Mouse (Mus musculus): ENCODE measurements around the gene Rhbg. TPM values are rescaled to one million over a fixed set of nuclear protein-coding genes. Genes with fewer than 3 reads are reported as not detected.

Rhbg gene
- polyA plus RNA-seq, 1 experiment from 2014 or later = 0.34 TPM

DNA sequence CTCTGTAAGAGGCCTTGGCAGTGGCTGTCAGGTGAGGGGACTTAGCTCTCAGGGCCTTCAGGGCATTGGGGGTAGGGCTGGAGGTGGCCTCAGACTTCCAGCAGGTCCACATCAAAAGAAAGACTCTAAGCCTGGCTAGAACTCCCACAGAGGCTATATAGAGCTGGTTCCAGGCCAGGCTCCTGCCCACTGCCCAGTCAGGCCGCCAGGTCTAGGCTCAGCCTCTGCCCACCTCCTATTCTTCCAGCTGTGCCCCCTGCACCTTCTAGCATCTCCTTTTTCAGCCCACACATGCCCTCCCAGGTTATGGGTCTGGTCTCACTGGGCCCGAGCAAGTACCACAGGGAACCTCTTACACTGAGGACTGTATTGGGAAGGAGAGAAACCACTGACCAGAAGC lies 29.6 kb downstream of the Rhbg start:
- Histone ChIP-seq H3K27me3 (peaks cover 54% of the 10 kb centered on the region), H3K4me2 (no peak overlapping the region), H3K27ac (no peak overlapping the region), H3K9me3 (no peaks in the 10 kb centered on the region), H3K36me3 (no peaks in the 10 kb centered on the region), H3K4me3 (no peak overlapping the region), H3K9ac (no peak overlapping the region), H3K4me1 (no peaks in the 10 kb centered on the region)
- ATAC-seq (ENCODE audit: borderline replicate concordance, extremely low read depth, low FRiP score, low TSS enrichment) = no peak
- 66% methylated on average over 2 of the region's 2 CpGs for whole genome bisulfite sequencing

- Histone ChIP-seq H3K9me3 (no peaks in the 10 kb centered on the region), H3K27ac (no peak overlapping the region), H3K36me3 (no peaks in the 10 kb centered on the region), H3K4me2 (no peak overlapping the region), H3K9ac (no peak overlapping the region), H3K4me3 (no peak overlapping the region), H3K27me3 (peaks cover 65% of the 10 kb centered on the region), H3K4me1 (no peaks in the 10 kb centered on the region)
- ATAC-seq (ENCODE audit: borderline replicate concordance, extremely low read depth, low FRiP score, low TSS enrichment) = no peak
- WGBS = 73% methylated on average over 6 of the region's 6 CpGs
These were observed 32.1 kb downstream of the Rhbg start for GRCm38 (mm10) chr3:88222446-88222845.

- peaks cover 72% of the 10 kb centered on the region for H3K27me3 ChIP-seq
- WGBS = 48% methylated on average over 12 of the region's 12 CpGs
- no peak for ATAC-seq (ENCODE audit: borderline replicate concordance, extremely low read depth, low FRiP score, low TSS enrichment)
These were observed 32.8 kb downstream of the Rhbg start for GRCm38 (mm10) chr3:88221519-88222390.

GRCm38 (mm10) chr3:88220842-88221241 lies 33.7 kb downstream of the Rhbg start:
- peaks cover 81% of the 10 kb centered on the region for H3K27me3 ChIP-seq
- no peaks in the 10 kb centered on the region for H3K9me3 ChIP-seq
- 0% methylated on average over 6 of the region's 6 CpGs for WGBS
- H3K4me2 ChIP-seq = no peak overlapping the region
- H3K9ac ChIP-seq = no peak overlapping the region
- no peak overlapping the region for H3K4me3 ChIP-seq
- peaks cover 2% of the 10 kb centered on the region; the same call in 1 of the 2 replicates for H3K4me1 ChIP-seq
- no peaks in the 10 kb centered on the region for H3K36me3 ChIP-seq
- H3K27ac ChIP-seq = no peak overlapping the region
- peak; percentile 46; the same call in 1 of the 2 replicates for ATAC-seq (ENCODE audit: borderline replicate concordance, extremely low read depth, low FRiP score, low TSS enrichment)

More at GRCm38 (mm10) chr3:88221519-88222390, 32.8 kb downstream of the Rhbg start:
- Histone ChIP-seq H3K4me2 (no peak overlapping the region), H3K4me1 (no peaks in the 10 kb centered on the region), H3K27ac (no peak overlapping the region), H3K4me3 (no peak overlapping the region), H3K9me3 (no peaks in the 10 kb centered on the region), H3K36me3 (no peaks in the 10 kb centered on the region), H3K9ac (no peak overlapping the region)

- Histone ChIP-seq H3K27me3 (peaks cover 90% of the 10 kb centered on the region), H3K4me2 (no peak overlapping the region), H3K9me3 (no peaks in the 10 kb centered on the region), H3K4me3 (no peak overlapping the region), H3K36me3 (no peaks in the 10 kb centered on the region), H3K9ac (no peak overlapping the region), H3K27ac (no peak overlapping the region), H3K4me1 (peaks cover 11% of the 10 kb centered on the region)
- no peak for ATAC-seq (ENCODE audit: borderline replicate concordance, extremely low read depth, low FRiP score, low TSS enrichment)
- WGBS = 27% methylated on average over 9 of the region's 9 CpGs
These were observed 34.6 kb downstream of the Rhbg start for GRCm38 (mm10) chr3:88219940-88220339.

DNA sequence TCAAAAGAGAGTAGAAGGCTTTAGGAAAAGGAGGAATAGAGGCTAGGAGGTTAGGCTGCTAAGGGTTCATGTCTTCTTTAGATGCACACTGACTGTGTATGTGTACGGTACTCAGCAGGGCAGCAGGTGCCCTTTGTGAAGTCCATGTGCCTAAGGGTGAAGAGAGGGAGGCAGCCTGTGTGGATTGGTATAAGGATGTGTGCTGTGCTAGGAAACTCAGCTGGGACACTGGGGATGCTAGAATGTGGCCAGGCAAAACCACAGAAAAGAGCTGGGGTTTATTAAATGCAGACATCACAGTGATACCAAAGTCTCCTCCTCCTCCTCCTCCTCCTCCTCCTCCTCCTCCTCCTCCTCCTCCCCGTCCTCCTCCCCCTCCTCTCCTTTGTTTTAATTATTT lies 36.8 kb downstream of the Rhbg start:
- H3K4me2 ChIP-seq = no peak overlapping the region
- no peak for ATAC-seq (ENCODE audit: borderline replicate concordance, extremely low read depth, low FRiP score, low TSS enrichment)
- no peaks in the 10 kb centered on the region for H3K36me3 ChIP-seq
- no peak overlapping the region for H3K9ac ChIP-seq
- H3K27me3 ChIP-seq = peaks cover 99% of the 10 kb centered on the region
- H3K9me3 ChIP-seq = no peaks in the 10 kb centered on the region
- peaks cover 12% of the 10 kb centered on the region for H3K4me1 ChIP-seq
- 58% methylated on average over 1 of the region's 2 CpGs for WGBS
- H3K4me3 ChIP-seq = no peak overlapping the region
- no peak overlapping the region for H3K27ac ChIP-seq

DNA sequence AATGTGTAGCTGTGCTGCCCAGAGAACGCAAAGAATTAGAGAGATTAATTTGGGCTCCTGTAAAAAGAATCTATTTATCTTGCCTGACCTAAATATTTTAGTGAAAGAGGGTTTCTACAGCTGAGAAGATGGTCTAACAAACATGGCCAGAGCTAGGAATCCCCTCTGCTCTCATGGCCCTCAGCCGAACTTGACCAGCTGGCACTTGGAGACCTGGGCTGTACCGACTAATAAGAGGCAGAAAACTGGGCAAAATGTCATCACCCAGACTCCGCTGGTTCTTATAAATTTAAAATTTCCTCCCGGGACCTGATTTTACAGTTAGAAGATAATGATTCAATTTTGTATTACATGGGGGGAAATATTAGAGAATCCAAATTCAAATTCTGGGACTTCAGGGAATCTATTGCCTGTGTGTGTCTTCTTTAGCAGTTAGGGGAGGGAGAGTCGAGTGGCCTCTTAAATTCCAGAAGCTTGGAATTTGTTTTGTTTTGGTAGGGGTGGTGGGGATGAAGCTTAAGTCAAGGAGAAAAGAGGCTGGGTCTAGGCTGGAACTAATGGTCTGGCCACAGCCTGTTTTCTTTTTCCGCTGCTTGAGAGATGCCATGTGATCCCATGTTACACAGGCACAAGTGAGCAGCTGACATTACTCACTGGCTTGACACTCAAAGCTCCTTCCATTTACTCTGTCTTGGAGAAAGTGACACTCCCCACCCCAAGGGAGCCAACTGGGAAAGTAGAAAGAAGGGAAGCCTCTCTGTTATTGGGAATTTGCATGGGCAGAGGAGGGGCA lies 37.8 kb downstream of the Rhbg start:
- no peak overlapping the region for H3K27ac ChIP-seq
- 0 out of 2 replicates have a peak overlapping the region, but pooled peaks have one; percentile 32 for H3K4me3 ChIP-seq
- no peak for ATAC-seq (ENCODE audit: borderline replicate concordance, extremely low read depth, low FRiP score, low TSS enrichment)
- peaks cover 12% of the 10 kb centered on the region for H3K4me1 ChIP-seq
- H3K27me3 ChIP-seq = peaks cover 98% of the 10 kb centered on the region
- 9% methylated on average over 7 of the region's 7 CpGs for WGBS
- H3K9me3 ChIP-seq = no peaks in the 10 kb centered on the region
- H3K36me3 ChIP-seq = no peaks in the 10 kb centered on the region
- H3K9ac ChIP-seq = no peak overlapping the region
- H3K4me2 ChIP-seq = no peak overlapping the region

DNA sequence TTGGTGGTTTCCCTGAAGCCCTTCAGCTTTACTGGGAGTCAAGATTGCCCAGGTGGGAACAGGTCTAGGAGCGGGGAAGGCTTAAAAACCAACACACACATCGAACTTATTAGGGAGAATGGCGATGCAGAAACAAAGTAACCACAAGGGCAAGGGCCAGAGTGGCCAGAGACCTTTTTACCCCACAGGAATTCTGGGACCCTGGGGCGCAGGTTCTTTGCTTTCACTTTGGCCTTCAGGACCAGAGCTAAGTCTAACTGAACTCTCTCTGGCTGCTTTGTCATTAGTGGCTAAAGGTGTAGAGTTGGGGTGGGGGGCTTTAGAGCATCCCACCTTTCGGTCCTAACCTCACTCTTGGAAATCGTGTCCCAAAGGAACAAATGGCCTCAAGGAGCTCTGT lies 38.4 kb downstream of the Rhbg start:
- Histone ChIP-seq H3K4me3 (peak overlapping the region; percentile 32; the same call in 1 of the 2 replicates), H3K9ac (no peak overlapping the region), H3K36me3 (no peaks in the 10 kb centered on the region), H3K4me1 (peaks cover 12% of the 10 kb centered on the region), H3K4me2 (peak overlapping the region; percentile 48; the same call in 1 of the 2 replicates), H3K9me3 (no peaks in the 10 kb centered on the region), H3K27me3 (peaks cover 98% of the 10 kb centered on the region), H3K27ac (no peak overlapping the region)
- ATAC-seq (ENCODE audit: borderline replicate concordance, extremely low read depth, low FRiP score, low TSS enrichment) = no peak
- WGBS = 5% methylated on average over 6 of the region's 6 CpGs

- no peaks in the 10 kb centered on the region for H3K36me3 ChIP-seq
- H3K9me3 ChIP-seq = no peaks in the 10 kb centered on the region
- no peak overlapping the region for H3K9ac ChIP-seq
- H3K27ac ChIP-seq = no peak overlapping the region
- H3K27me3 ChIP-seq = peaks cover 98% of the 10 kb centered on the region
- H3K4me3 ChIP-seq = peak overlapping the region; percentile 32
- ATAC-seq (ENCODE audit: borderline replicate concordance, extremely low read depth, low FRiP score, low TSS enrichment) = no peak; the same call in 1 of the 2 replicates
- H3K4me1 ChIP-seq = peaks cover 12% of the 10 kb centered on the region
- WGBS = 1% methylated on average over 23 of the region's 23 CpGs
- H3K4me2 ChIP-seq = peak overlapping the region; percentile 48
These were observed 38.9 kb downstream of the Rhbg start for GRCm38 (mm10) chr3:88215553-88216004.

DNA sequence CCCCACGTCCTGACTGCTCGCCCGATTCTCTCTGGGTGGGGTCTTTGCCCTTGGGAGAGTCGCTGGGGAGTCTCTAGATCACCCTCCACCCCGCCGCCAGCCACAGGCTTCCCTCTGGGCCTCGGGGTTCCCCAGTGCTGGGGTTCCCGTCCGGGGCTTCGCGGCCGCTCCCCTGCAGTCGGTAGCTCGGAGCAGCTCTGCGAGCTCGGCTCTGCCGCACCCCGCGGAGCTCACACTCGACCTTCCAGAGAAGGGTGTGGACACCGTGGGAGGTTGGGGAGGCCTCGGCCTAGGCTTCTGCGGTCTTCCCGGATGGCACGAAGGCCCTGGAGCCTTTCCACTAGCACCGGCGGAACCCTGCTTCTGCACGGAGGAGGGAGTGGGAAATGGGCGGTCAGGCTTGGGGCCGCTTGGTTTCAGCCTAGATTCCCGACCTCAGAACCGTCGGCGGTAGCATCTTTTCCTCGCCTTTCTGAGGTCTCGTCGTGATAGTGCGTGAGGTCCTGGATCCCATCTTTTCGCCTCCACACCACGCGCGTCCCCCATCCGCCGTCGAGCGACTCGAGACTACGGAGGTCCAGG lies 39.4 kb downstream of the Rhbg start:
- Histone ChIP-seq H3K9me3 (no peaks in the 10 kb centered on the region), H3K4me3 (peak overlapping the region; percentile 32), H3K9ac (no peak overlapping the region), H3K27me3 (peaks cover 98% of the 10 kb centered on the region), H3K36me3 (no peaks in the 10 kb centered on the region), H3K27ac (no peak overlapping the region), H3K4me1 (peaks cover 12% of the 10 kb centered on the region), H3K4me2 (peak overlapping the region; percentile 48)
- 2% methylated on average over 48 of the region's 48 CpGs for WGBS
- peak; percentile 39; the same call in 1 of the 2 replicates for ATAC-seq (ENCODE audit: borderline replicate concordance, extremely low read depth, low FRiP score, low TSS enrichment)

DNA sequence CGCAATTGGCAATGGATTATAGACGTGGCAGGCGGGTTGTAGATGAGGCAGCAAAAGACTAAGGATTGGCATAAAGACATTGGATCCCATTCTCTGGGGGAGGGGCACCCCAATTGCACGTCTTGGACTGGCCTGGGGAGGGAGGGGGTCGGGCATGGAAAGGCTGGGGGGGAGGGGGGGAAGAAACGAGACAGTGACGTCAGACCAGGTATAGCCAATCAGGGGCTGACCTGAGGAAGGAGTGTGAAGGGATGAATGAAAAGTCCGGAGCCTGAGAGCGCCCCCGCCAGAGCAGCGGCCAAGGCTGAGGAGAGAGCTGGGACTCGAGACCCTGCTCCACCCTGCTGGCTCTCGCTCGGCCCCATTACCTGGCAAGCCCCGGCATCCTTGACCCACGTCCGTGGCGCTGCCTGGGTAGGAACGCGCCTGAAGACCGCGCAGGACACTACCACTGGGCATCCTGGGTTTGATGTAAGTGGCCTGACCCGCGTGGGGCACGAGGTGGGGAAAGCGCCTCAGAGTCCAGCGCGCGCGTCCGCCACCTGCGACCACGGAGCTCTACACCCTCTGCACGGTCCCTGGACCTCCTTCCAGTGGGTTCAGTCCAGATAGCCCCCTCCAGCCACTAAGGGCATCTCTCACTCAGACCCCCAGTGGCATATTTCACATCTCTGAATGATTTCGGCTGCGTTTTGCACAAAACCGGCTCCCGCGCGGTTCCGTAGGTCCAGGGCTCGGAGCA lies 40.1 kb downstream of the Rhbg start:
- Histone ChIP-seq H3K4me1 (peaks cover 12% of the 10 kb centered on the region), H3K4me3 (peak overlapping the region; percentile 32), H3K27ac (no peak overlapping the region), H3K9me3 (no peaks in the 10 kb centered on the region), H3K36me3 (no peaks in the 10 kb centered on the region), H3K27me3 (peaks cover 98% of the 10 kb centered on the region), H3K9ac (no peak overlapping the region), H3K4me2 (peak overlapping the region; percentile 48)
- 1% methylated on average over 42 of the region's 42 CpGs for WGBS
- ATAC-seq (ENCODE audit: borderline replicate concordance, extremely low read depth, low FRiP score, low TSS enrichment) = no peak
